ENCODE assay signal across 21 mouse cellular contexts in genomic region chr4:135505794-135506193, GRCm38 (mm10). TPM values are rescaled to one million over a fixed set of nuclear protein-coding genes. Genes with fewer than 3 reads are reported as not detected.
DNase-seq lines count a peak whose midpoint lies in the region; ATAC-seq and TF ChIP-seq lines count a peak whose summit lies in the region.
"Had no signal": no experiment of that assay in that cellular context is flagged by ENCODE, and none has a peak within 500 bp of the region (broad histone marks: within the 10 kb centered on the region; RNA-seq: fewer than 3 reads in every experiment).

No protein-coding gene starts in this region.

- WGBS in kidney, embryonic 14.5 days = 74% methylated on average over 11 of the region's 11 CpGs
- WGBS in kidney, adult 2 months = 49% methylated on average over 11 of the region's 11 CpGs
- WGBS in stomach, postnatal 0 days = 50% methylated on average over 11 of the region's 11 CpGs

- peaks cover under 1% of the 10 kb centered on the region; the same call in 1 of the 2 replicates for H3K9me3 ChIP-seq in kidney, embryonic 14.5 days (ENCODE audit: control insufficient read depth, low read length)
- no peaks in the 10 kb centered on the region for H3K9me3 ChIP-seq in stomach, postnatal 0 days (ENCODE audit: control insufficient read depth, low read length)
- H3K9me3 ChIP-seq: forebrain, embryonic 12.5 days; neural tube, embryonic 15.5 days had no signal

- peaks cover 7% of the 10 kb centered on the region; the same call in 1 of the 2 replicates for H3K4me1 ChIP-seq in kidney, embryonic 14.5 days (ENCODE audit: control insufficient read depth, insufficient read depth, low read length)
- H3K4me1 ChIP-seq in kidney, adult 2 months (ENCODE audit: control insufficient read depth, insufficient read depth, low read length) = peaks cover 7% of the 10 kb centered on the region; the same call in 1 of the 2 replicates
- H3K4me1 ChIP-seq in stomach, postnatal 0 days (replicated peaks; ENCODE audit: control insufficient read depth, insufficient read depth) = no peaks in the 10 kb centered on the region

- no peak overlapping the region for H3K4me3 ChIP-seq in kidney, embryonic 14.5 days (ENCODE audit: low read length)
- no peak overlapping the region for H3K4me3 ChIP-seq in kidney, adult 2 months (ENCODE audit: insufficient read depth, low read depth, low read length)
- no peak overlapping the region for H3K4me3 ChIP-seq in stomach, postnatal 0 days (ENCODE audit: low read depth, low read length)
- H3K4me3 ChIP-seq: forebrain, embryonic 12.5 days; heart, adult 2 months; midbrain, embryonic 13.5 days; myocyte; neural tube, embryonic 15.5 days had no signal

- TF ChIP-seq POLR2A in kidney, adult 2 months (IDR thresholded peaks at IDR 0.05; ENCODE audit: low read depth, low read length) = no peak

- H3K36me3 ChIP-seq in kidney, embryonic 14.5 days (ENCODE audit: control insufficient read depth, insufficient read depth, low read length) = no peaks in the 10 kb centered on the region
- no peaks in the 10 kb centered on the region for H3K36me3 ChIP-seq in kidney, adult 2 months (ENCODE audit: control insufficient read depth, insufficient read depth, low read length)
- no peaks in the 10 kb centered on the region for H3K36me3 ChIP-seq in stomach, postnatal 0 days (ENCODE audit: control insufficient read depth, insufficient read depth, low read length)
- H3K36me3 ChIP-seq: forebrain, embryonic 12.5 days; midbrain, embryonic 13.5 days; neural tube, embryonic 15.5 days had no signal

- H3K27ac ChIP-seq in kidney, embryonic 14.5 days (ENCODE audit: low read depth, low read length) = no peak overlapping the region
- H3K27ac ChIP-seq in kidney, adult 2 months (ENCODE audit: insufficient read depth, low read depth, low read length) = peak overlapping the region; percentile 37; the same call in 1 of the 2 replicates
- no peak overlapping the region for H3K27ac ChIP-seq in stomach, postnatal 0 days (replicated peaks)
- H3K27ac ChIP-seq: forebrain, embryonic 12.5 days; heart, adult 2 months; midbrain, embryonic 13.5 days; neural tube, embryonic 15.5 days had no signal

- H3K4me2 ChIP-seq in kidney, embryonic 14.5 days (replicated peaks; ENCODE audit: low read depth, low read length) = no peak overlapping the region
- no peak overlapping the region for H3K4me2 ChIP-seq in stomach, postnatal 0 days (replicated peaks; ENCODE audit: low read depth)
- H3K4me2 ChIP-seq: forebrain, embryonic 12.5 days; liver, embryonic 11.5 days; midbrain, embryonic 13.5 days; neural tube, embryonic 15.5 days had no signal

- H3K27me3 ChIP-seq in kidney, embryonic 14.5 days (ENCODE audit: control insufficient read depth, insufficient read depth, low read length) = no peaks in the 10 kb centered on the region
- H3K27me3 ChIP-seq in kidney, adult 2 months (replicated peaks; ENCODE audit: control insufficient read depth, insufficient read depth, low read length) = no peaks in the 10 kb centered on the region
- H3K27me3 ChIP-seq in stomach, postnatal 0 days (ENCODE audit: control insufficient read depth, insufficient read depth, low read length) = no peaks in the 10 kb centered on the region
- H3K27me3 ChIP-seq: neural tube, embryonic 15.5 days had no signal

- no peak for TF ChIP-seq CTCF in kidney, adult 2 months (conservative IDR thresholded peaks at IDR 0.05; ENCODE audit: insufficient read depth, insufficient read length, low read depth, low read length)
- no peak for TF ChIP-seq CTCF in stomach, postnatal 0 days (IDR thresholded peaks at IDR 0.05; ENCODE audit: low read depth)

- DNase-seq in kidney, adult 18-20 months = peak; percentile 44
- peak; percentile 63 for DNase-seq in kidney, adult 2 months
- peak; percentile 50 to 63 for DNase-seq in kidney, postnatal 25 days
- peak; percentile 52 for DNase-seq in stomach, postnatal 0 days (ENCODE audit: low spot score)
- DNase-seq in retina, postnatal 1 day = no peak
- no peak for DNase-seq in testis, postnatal 14 days (ENCODE audit: low spot score)
- DNase-seq: cerebellum, adult 18-20 months; cerebellum, postnatal 25 days; gastrocnemius, postnatal 10 days; heart, adult 2 months; heart, postnatal 36 days; lung, adult 18-20 months; right cerebral cortex, postnatal 25 days; thymus, postnatal 25 days had no signal

- TF ChIP-seq EP300 in stomach, postnatal 0 days (optimal IDR thresholded peaks at IDR 0.05) = no peak

- ATAC-seq in kidney, embryonic 14.5 days (ENCODE audit: low FRiP score, low TSS enrichment) = no peak
- ATAC-seq in stomach, postnatal 0 days (ENCODE audit: low FRiP score, low TSS enrichment) = peak; percentile 48
- ATAC-seq in inflammation-experienced regulatory T-cells, adult 6 months = no peak
- ATAC-seq: midbrain, embryonic 13.5 days had no signal

- H3K9ac ChIP-seq in kidney, embryonic 14.5 days (ENCODE audit: low read depth, low read length) = no peak overlapping the region
- no peak overlapping the region for H3K9ac ChIP-seq in stomach, postnatal 0 days (ENCODE audit: low read length)
- H3K9ac ChIP-seq: forebrain, embryonic 12.5 days; midbrain, embryonic 13.5 days; neural tube, embryonic 15.5 days had no signal

RNA-seq across cellular contexts. Expression of gene Nipal3, which starts 11.0 kb away (rescaled TPM):
- 2.7 and 3.8 TPM in 2 replicates for polyA plus RNA-seq in kidney, embryonic 14.5 days (2014; fragmentation: Nextera tagmentation; extraction: Ambion mirVana)
- 31.0 and 38.8 TPM in 2 replicates for polyA plus RNA-seq in kidney, adult 2 months (2012; rRNA removed)
- polyA plus RNA-seq in stomach, postnatal 0 days (2015; fragmentation: Nextera tagmentation; extraction: Ambion mirVana) = 3.8 and 5.3 TPM in 2 replicates
- polyA plus RNA-seq in inflammation-experienced regulatory T-cells, adult 6 months (2017; shearing (Covaris generic)) = 10 to 100 TPM in 2 of 3 experiments, 1 to 10 TPM in 1; 10.0 to 18.2 (median 13.6) TPM

RNA-seq across cellular contexts. Expression of gene Stpg1, which starts 11.2 kb away (rescaled TPM):
- 0.64 and 0.81 TPM in 2 replicates for polyA plus RNA-seq in kidney, embryonic 14.5 days (2014; fragmentation: Nextera tagmentation; extraction: Ambion mirVana)
- 0.24 and 0.41 TPM in 2 replicates for polyA plus RNA-seq in kidney, adult 2 months (2012; rRNA removed)
- polyA plus RNA-seq in stomach, postnatal 0 days (2015; fragmentation: Nextera tagmentation; extraction: Ambion mirVana) = 0.16 and 0.18 TPM in 2 replicates
- under 1 TPM in 1 of 3 experiments, not detected in 2; 0.19 TPM for polyA plus RNA-seq in inflammation-experienced regulatory T-cells, adult 6 months (2017; shearing (Covaris generic))
- polyA plus RNA-seq: myocyte had no signal

Comparison
In these comparisons a context has a peak if more than half of its experiments do, and no peak if none do; other contexts are left out.
1. DNase-seq: peak in kidney, adult 18-20 months (single experiment), kidney, adult 2 months (single experiment), kidney, postnatal 25 days (2 of 2) and stomach, postnatal 0 days (single experiment); none in retina, postnatal 1 day (single experiment) and testis, postnatal 14 days (single experiment).